23 mouse cellular contexts compared by ENCODE assay signal in genomic region chr4:73784147-73784546, GRCm38 (mm10). TPM values are rescaled to one million over a fixed set of nuclear protein-coding genes. Genes with fewer than 3 reads are reported as not detected.
DNase-seq lines count a peak whose midpoint lies in the region; ATAC-seq and TF ChIP-seq lines count a peak whose summit lies in the region.
"Had no signal": no experiment of that assay in that cellular context is flagged by ENCODE, and none has a peak within 500 bp of the region (broad histone marks: within the 10 kb centered on the region; RNA-seq: fewer than 3 reads in every experiment).

No protein-coding gene starts in this region.

- H3K36me3 ChIP-seq in intestine, embryonic 15.5 days = no peaks in the 10 kb centered on the region
- no peaks in the 10 kb centered on the region for H3K36me3 ChIP-seq in intestine, postnatal 0 days (ENCODE audit: control insufficient read depth, insufficient read depth)
- no peaks in the 10 kb centered on the region for H3K36me3 ChIP-seq in forebrain, embryonic 15.5 days
- H3K36me3 ChIP-seq: embryonic facial prominence, embryonic 10.5 days; embryonic facial prominence, embryonic 12.5 days; forebrain, embryonic 10.5 days; forebrain, embryonic 12.5 days had no signal

- no peak overlapping the region for H3K4me2 ChIP-seq in intestine, embryonic 15.5 days (replicated peaks)
- no peak overlapping the region for H3K4me2 ChIP-seq in intestine, postnatal 0 days (replicated peaks; ENCODE audit: low read depth)
- H3K4me2 ChIP-seq in forebrain, embryonic 15.5 days (replicated peaks) = no peak overlapping the region
- H3K4me2 ChIP-seq: embryonic facial prominence, embryonic 12.5 days; forebrain, embryonic 12.5 days had no signal

- ATAC-seq in intestine, embryonic 15.5 days = peak; percentile 24; the same call in 1 of the 2 replicates
- ATAC-seq in intestine, postnatal 0 days = peak; percentile 83
- ATAC-seq in forebrain, embryonic 15.5 days (replicated peaks) = no peak
- ATAC-seq: activated CD4-positive, CD25-positive, alpha-beta regulatory T cell, adult 4 months; forebrain, embryonic 14.5 days; forebrain, postnatal 0 days; Patski had no signal

- no peak overlapping the region for H3K9ac ChIP-seq in intestine, embryonic 15.5 days
- H3K9ac ChIP-seq in intestine, postnatal 0 days (ENCODE audit: low read depth, low read length) = no peak overlapping the region
- H3K9ac ChIP-seq in forebrain, embryonic 15.5 days (replicated peaks) = no peak overlapping the region
- H3K9ac ChIP-seq: embryonic facial prominence, embryonic 12.5 days; forebrain, embryonic 12.5 days; forebrain, postnatal 0 days had no signal

- DNase-seq in urinary bladder, postnatal 14 days (ENCODE audit: low spot score) = no peak
- DNase-seq in neural tube, embryonic 10.5 days (ENCODE audit: extremely low spot score, low spot score) = no peak
- DNase-seq: adrenal gland, adult 8-10 months; adrenal gland, postnatal 14 days; adrenal gland, postnatal 36 days; cerebellum, adult 11-12 months; cerebellum, adult 2 months; cerebellum, adult 9-10 months; cerebellum, postnatal 10 days; cerebellum, postnatal 25 days; forebrain, postnatal 0 days had no signal

- no peak overlapping the region for H3K27ac ChIP-seq in intestine, embryonic 15.5 days
- H3K27ac ChIP-seq in intestine, postnatal 0 days (ENCODE audit: low read depth, low read length) = no peak overlapping the region
- no peak overlapping the region for H3K27ac ChIP-seq in forebrain, embryonic 15.5 days (replicated peaks)
- H3K27ac ChIP-seq: embryonic facial prominence, embryonic 10.5 days; embryonic facial prominence, embryonic 12.5 days; forebrain, embryonic 10.5 days; forebrain, embryonic 12.5 days had no signal

- WGBS in intestine, embryonic 15.5 days = 67% methylated on average over 1 of the region's 1 CpGs
- 11% methylated on average over 1 of the region's 1 CpGs for WGBS in intestine, postnatal 0 days
- WGBS in forebrain, embryonic 15.5 days = 74% methylated on average over 1 of the region's 1 CpGs

- no peaks in the 10 kb centered on the region for H3K27me3 ChIP-seq in intestine, embryonic 15.5 days (replicated peaks)
- H3K27me3 ChIP-seq in intestine, postnatal 0 days (replicated peaks; ENCODE audit: control insufficient read depth, insufficient read depth, low read length) = no peaks in the 10 kb centered on the region
- H3K27me3 ChIP-seq in forebrain, embryonic 15.5 days = no peaks in the 10 kb centered on the region
- H3K27me3 ChIP-seq: embryonic facial prominence, embryonic 12.5 days; Patski had no signal

- no peak overlapping the region for H3K4me3 ChIP-seq in intestine, embryonic 15.5 days (replicated peaks)
- H3K4me3 ChIP-seq in intestine, postnatal 0 days (ENCODE audit: low read depth, low read length) = no peak overlapping the region
- H3K4me3 ChIP-seq in forebrain, embryonic 15.5 days = no peak overlapping the region
- H3K4me3 ChIP-seq: embryonic facial prominence, embryonic 10.5 days; embryonic facial prominence, embryonic 12.5 days; forebrain, embryonic 10.5 days; forebrain, embryonic 12.5 days had no signal

- no peaks in the 10 kb centered on the region for H3K4me1 ChIP-seq in intestine, embryonic 15.5 days (replicated peaks)
- H3K4me1 ChIP-seq in intestine, postnatal 0 days (replicated peaks; ENCODE audit: control insufficient read depth, insufficient read depth, low read length) = no peaks in the 10 kb centered on the region
- no peaks in the 10 kb centered on the region for H3K4me1 ChIP-seq in forebrain, embryonic 15.5 days
- H3K4me1 ChIP-seq: embryonic facial prominence, embryonic 12.5 days; forebrain, embryonic 10.5 days; forebrain, embryonic 12.5 days had no signal

- no peak for TF ChIP-seq CTCF in intestine, postnatal 0 days (IDR thresholded peaks at IDR 0.05; ENCODE audit: low read depth)

- H3K9me3 ChIP-seq in intestine, embryonic 15.5 days = no peaks in the 10 kb centered on the region
- H3K9me3 ChIP-seq in intestine, postnatal 0 days (ENCODE audit: control insufficient read depth) = no peaks in the 10 kb centered on the region
- no peaks in the 10 kb centered on the region for H3K9me3 ChIP-seq in forebrain, embryonic 15.5 days
- H3K9me3 ChIP-seq: embryonic facial prominence, embryonic 10.5 days; embryonic facial prominence, embryonic 12.5 days; forebrain, embryonic 10.5 days; forebrain, embryonic 12.5 days had no signal

RNA-seq across cellular contexts. Expression of gene Rasef, which starts 6.6 kb away (rescaled TPM):
- 4.6 and 6.6 TPM in 2 replicates for polyA plus RNA-seq in intestine, embryonic 15.5 days (2015; fragmentation: Nextera tagmentation; extraction: Ambion mirVana)
- 2.4 and 2.8 TPM in 2 replicates for polyA plus RNA-seq in intestine, postnatal 0 days (2015; fragmentation: Nextera tagmentation; extraction: Ambion mirVana)
- polyA plus RNA-seq in forebrain, embryonic 15.5 days (2015; fragmentation: Nextera tagmentation; extraction: Ambion mirVana) = 0.06 and 0.34 TPM in 2 replicates
- polyA plus RNA-seq: activated CD4-positive, CD25-positive, alpha-beta regulatory T cell, adult 4 months; C2C12; cortical plate, adult 2 months; Patski had no signal
